Mouse (Mus musculus) heart, adult 8-10 months (tissue): Measurements from ENCODE around the gene Cdr2l. TPM values are rescaled to one million over a fixed set of nuclear protein-coding genes. Genes with fewer than 3 reads are reported as not detected.
"Not testable (repeated sequence)": the region's sequence is repeated elsewhere in the genome, so short reads cannot be mapped to it uniquely, and the experiment has no call there.

ENCODE experiments used
- DNase-seq: peaks from one replicate; pipeline ENCODE4 v3.0.0; 2022; ENCODE audit warnings: low spot score
- total RNA-seq, 4 experiments: library from RNA; stranded (reverse); gene quantifications; 2 replicates each; pipeline ENCODE4 v1.2.4; 2022

Cdr2l gene
- total RNA-seq, 4 experiments from 2014 or later = 4.1 to 5.3 (median 4.8) TPM

DNA sequence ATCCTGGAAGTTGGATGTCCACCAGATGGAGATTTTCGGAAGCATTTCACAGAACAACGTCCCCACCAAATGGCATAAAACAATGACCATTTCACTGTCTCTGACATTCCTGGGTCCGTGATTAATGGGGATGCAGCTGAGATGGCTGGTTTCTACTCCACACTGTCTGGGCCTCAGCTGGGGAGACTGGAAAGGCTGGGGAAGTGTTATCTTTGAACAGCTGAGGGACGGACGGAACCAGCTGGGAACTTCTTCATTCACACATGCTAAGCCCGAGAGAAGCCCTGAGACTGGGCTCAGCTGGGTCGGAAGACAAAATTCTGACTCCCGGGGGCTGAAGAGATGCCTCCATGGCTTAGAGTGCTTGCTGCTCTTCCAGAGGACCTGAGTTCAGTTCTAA lies 10.4 kb upstream of the Cdr2l start:
- DNase-seq = no peak

DNA sequence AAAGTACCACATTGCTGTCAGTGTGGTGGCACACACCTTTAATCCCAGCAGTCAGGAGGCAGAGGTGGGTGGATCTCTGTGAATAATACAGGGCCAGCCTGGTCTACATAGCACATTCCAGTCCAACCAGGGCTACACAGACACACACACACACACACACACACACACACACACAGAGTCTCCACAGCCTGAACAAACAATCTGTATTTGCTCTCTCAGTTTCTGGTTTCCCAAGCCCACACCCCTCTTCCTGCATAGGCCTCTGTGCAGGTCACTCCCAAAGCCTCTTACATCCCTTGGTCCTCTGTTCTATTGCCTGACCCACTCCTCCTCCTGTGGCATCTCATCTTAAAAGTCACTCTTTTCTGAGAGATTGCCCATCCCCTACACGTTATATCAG lies 9.7 kb upstream of the Cdr2l start:
- DNase-seq = no peak

DNA sequence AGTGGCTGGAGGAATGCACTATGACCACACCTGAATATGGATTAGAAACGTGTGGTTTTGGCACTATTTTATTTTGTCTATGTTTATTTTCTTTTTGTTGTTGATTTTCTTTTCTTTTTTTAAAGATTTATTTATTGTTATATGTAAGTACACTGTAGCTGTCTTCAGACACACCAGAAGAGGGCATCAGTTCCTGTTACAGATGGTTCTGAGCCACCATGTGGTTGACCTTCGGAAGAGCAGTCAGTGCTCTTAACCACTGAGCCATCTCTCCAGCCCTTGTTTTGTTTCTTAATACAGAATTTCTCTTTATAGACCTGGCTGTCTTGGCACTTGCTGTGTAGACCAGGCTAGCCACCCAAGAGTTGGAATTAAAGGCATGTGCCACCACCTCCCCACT lies 9.0 kb upstream of the Cdr2l start:
- no peak for DNase-seq

DNA sequence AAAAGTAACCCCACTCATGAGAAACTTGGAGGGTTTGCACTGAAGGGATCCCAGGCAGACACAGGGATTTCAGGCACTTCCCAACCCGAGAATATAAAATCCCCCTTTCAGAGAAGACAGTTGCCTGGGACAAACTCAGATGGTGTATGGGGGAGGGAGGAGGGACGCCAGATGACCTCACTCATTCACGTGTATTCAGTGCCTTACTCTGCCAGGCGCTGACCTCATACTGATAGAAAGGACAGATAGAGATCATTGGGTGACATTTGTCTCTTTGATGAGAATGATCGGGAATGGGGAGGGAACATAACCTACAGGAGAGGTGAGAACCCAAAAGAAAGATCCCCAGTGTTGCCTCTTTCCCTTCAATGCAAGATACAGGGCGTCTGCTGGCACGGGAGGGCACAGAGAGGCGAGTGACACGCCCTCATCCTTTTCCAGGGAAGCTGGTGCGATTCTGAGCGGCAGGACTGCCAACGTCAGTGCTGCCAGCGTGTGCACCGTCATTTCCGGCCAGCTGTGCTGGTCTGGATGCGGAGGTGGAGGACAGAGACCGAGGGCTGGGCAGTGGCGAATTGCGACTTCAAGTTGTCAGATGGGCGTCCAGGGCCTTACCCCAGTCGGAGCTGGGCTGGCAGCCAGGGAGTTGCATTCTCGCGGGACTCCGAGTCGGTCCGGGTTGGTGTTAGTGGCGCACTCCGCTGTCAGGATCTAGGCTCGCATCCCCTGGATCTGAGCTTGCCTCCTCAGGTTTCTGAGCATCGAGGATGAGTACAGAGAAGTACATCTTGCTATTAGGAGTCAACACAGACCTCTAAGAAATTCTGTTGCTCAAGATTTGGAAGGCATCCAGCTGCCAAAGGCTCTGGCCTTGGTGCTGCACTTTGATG lies 7.7 kb upstream of the Cdr2l start:
- DNase-seq = peak; percentile 61

DNA sequence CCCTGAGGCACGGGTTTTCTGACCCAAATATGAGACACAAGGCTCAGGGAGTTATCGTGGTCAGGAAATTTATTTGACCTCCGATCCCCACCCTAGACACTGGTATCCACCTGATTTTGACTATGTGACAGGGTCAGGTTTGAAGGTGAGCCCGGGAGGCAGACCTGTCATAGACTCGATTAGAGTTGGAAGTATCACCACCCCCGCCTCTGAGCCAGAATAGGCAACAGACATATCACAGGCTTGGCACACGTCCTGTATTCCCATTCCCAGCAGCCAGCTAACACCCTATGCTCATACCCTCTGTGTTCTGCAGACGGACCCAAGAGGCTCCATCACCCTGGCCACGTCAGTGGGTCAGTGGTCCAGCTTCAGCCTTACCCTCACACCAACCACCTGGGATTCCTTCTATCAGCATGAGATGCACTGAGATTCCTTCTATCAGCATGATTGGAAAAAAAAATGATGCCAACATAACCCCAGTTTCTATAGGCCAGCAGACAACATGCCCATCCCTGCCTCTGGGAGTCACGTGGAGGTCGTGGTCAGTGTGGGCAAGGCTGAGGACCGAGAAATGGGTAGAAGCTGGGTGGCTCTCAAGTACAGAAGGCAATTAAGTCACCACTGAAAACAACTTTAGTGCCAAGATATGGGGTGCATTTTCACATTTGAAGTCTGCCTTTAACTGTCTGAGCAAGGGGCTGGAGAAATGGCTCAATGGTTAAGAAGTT lies 6.9 kb upstream of the Cdr2l start:
- no peak for DNase-seq

DNA sequence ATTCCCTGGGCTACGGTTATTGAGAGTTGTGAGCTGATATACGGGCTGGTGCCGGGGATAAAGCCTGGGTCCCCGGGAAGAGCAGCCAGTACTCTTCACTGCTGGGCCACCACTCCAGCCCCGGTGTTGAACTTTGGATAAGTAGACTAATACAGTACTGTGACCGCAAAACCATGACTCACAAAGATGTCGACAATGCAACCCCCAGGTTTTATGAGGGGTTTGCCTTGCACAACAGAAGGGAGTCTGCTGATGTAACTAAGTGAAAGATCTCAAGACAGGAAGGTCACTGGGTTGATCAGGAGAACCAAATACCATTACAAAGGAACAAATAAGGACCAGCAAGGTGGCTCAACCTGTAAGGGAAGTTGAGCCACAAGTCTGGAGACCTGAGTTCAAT lies 5.0 kb upstream of the Cdr2l start:
- DNase-seq = no peak

DNA sequence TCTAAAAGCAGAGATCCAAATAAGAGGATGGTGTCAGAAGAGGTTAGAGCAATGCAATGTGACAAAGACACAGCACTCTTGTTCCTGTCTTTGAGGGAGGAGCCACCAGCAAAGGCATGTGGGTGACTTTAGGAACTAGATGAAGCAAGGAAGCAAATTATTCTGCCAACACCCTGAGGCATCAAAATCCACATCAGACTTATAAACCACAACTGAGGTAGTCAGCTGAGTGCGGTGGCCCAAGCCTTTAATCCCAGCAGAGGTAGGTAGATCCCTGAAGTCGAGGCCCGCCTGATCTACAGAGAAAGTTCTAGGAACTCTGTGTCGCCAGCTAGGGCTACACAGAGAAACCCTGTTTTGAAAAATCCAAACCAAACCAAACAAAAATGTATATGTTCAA lies 4.5 kb upstream of the Cdr2l start:
- DNase-seq = no peak

DNA sequence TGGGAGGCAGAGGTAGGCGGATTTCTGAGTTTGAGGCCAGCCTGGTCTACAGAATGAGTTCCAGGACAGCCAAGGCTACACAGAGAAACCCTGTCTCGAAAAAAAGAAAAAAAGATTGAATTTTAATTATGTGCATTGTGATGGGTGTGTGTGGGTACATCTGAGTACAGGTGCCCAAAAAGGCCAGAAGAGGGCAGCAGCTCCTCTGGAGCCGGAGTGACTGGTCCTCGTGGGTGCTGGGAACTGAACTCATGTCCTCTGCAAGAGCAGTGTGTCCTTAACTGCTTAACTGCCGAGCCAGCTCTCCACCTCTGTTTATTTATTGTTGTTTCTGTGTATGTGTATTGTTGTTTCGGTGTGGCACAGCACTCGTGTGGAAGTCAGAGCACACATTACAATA lies 3.9 kb upstream of the Cdr2l start:
- no peak for DNase-seq

DNA sequence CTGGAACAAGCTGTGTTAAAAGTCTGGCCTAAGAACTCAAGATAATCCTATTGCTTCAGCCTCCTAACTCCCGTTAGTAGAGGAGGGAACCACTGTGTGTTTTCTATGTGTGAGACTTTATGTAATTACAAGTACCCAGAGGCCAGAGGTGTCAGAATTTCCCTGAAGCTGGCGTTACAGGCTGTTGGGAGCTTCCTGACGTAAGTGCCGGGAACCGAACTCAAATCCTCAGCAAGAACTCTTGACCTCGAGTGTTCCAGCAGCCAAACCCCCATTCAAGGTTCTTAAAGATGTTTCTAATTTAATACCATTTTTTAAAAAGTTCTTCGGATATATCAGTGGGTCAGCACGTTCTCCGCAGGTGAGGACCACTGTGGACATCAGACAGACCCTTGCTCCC lies 440 bp upstream of the Cdr2l start:
- DNase-seq = no peak

DNA sequence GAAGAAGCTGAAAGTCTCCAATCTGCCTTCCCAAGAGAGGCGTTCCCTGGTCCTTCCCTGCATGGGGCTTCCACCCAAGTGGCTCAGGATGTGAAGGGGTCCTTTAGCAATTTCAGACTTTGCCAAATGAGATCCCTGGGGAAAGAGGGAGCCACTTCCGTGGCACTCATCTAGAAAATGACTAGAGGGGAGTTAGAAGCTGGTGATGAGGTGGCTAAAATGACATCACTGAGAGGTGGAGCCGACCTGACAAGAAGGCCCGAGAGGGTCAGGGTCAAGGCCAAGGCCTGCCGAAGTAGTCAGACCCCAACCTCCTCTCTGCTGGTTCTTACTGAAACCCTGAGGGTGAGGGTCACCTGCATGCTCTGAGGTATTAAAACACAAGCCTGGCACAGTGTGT lies 1.2 kb downstream of the Cdr2l start:
- DNase-seq = no peak

DNA sequence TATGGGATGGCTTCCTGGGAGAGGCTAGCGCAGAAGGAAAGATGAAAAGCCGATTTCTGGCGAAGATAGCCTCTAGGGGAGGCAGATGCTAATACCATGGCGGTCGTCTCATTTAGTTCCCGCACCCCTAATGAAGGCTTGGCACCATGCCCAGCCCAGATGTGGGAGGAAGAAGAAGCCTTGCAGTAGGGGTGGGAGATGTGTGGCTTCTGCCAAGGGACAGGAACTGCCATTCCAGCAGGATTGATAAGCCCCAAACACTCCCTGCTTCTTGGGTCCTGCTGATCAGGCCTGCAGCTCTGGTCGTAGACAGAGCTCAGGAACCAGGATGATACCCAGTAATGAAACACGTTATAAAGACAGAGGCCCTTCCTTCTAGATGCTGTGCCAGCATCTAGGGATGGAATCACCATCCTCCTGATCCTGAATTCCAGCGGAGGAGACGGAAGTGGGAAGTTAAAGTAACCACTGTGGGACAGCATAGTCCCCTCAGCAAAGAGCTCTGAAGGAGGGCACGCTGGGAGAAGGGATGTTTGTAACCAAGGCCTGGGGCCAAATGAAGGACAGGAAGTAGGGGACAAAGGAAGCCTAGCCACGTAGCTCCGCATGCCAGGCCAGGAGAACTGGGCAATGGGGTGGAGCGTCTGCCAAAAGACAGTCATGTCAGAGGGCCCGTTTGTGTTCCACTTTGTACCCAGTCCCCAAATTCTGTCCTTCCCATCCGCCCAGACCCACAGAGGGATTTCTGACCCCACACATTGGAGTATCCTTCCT lies 2.2 kb downstream of the Cdr2l start:
- DNase-seq = no peak

DNA sequence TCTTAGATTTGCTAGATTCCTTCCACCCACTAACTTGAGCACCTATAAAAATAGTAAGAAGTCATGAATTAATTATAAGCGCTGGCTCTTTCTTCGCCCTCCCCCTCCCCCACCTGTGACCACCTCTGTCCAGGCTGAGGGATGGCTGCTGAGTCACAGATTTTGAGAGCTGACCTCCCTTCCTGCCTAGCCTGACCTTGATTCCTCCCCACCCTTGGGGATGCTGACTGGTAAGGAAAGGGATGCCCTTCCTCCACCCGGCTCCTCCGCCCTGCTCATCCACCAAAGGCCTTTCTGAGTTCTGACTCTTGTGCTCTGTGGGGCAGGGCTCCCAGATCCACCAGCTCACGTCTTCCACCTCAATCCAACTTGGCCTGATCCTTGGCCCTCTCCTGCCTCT lies 2.9 kb downstream of the Cdr2l start:
- DNase-seq = no peak

DNA sequence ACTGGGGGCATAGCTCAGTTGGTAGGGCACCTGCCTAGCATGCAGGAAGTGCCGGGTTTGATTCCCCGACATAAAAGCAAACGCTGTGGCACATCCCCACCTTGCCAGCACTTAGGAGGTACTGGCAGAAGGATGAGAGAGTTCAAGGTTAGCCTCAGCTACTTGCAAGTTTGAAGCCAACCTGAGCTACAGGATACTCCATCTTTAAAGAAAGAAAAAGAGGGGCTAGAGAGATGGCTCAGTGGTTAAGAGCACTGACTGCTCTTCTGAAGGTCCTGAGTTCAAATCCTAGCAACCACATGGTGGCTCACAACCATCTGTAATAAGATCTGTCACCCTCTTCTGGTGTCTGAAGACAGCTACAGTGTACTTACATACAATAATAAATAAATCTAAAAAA lies 5.1 kb downstream of the Cdr2l start:
- DNase-seq = not testable (repeated sequence)

DNA sequence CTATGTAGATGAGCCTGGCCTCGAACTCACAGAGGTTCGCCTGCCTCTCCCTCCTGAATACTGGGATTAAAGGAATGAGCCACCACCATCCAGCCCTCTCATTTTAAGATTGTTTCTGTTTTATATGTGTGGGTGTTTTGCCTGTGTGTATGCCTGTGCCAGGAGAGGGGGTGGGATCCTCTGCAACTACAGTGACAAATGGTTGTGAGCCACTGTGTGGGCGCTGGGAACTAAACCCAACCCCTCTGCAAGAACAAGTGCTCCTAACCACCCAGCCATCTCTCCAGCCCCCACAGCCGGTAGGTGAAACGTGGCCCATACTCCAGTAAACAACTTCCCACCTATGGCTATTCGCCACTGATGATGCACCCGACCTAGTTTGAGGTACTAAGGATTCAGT lies 9.6 kb downstream of the Cdr2l start:
- no peak for DNase-seq

DNA sequence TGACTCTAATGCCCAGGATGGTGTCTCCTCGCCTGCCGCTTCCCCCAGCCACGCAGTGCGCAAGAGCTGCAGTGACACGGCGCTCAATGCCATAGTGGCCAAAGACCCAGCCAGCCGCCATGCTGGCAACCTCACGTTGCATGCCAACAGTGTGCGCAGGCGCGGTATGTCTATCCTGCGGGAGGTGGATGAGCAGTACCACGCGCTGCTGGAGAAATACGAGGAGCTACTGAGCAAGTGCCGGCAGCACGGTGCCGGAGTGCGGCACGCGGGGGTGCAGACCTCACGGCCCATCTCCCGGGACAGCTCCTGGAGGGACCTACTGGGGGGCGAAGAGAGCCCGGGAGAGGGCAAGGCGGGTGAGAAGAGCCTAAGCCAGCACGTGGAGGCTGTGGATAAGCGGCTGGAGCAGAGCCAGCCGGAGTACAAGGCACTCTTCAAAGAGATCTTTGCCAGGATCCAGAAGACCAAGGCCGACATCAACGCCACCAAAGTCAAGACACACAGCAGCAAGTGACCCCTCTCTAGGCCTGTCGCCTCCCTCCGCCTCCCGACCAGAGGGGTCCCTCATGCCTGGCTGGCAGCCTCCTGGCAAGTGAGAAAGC lies 12.1 kb downstream of the Cdr2l start:
- DNase-seq = no peak

DNA sequence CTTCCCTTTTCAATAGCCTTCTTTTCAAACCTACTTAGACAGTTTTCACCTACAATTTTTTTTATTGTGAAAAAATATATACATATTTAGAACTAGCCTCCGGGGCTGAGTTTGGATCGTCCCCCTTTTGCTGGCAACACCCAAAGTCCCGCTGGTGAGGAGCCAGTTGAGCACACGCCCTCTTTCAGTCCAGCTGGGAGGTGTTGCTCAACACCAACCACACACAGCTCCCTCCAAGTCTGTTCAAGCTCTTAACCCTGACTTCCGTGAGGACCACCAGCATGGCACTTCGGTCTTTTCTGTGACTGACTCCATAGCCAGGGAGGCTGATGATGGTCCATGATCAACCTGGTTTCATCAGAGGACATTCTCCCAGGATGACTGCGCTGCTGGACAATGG lies 16.4 kb downstream of the Cdr2l start:
- DNase-seq = no peak

DNA sequence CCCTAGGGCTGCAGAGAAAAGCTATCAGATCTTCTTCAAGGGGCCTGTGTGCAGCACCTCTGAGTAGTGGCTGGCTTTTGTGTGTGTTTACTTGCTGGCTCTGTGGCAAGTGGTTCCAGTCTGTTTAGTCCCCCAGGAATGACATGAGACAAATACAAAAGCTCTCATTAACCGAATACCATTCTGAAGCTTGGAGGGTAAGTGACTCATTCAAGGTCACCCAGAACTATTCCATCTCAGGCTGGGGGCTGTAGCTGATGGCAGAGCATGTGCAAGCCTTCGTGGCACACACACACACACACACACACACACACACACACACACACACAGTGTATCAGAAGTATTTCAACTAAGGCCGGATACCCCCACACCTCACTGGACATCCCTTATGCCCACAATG lies 18.4 kb downstream of the Cdr2l start:
- no peak for DNase-seq

DNA sequence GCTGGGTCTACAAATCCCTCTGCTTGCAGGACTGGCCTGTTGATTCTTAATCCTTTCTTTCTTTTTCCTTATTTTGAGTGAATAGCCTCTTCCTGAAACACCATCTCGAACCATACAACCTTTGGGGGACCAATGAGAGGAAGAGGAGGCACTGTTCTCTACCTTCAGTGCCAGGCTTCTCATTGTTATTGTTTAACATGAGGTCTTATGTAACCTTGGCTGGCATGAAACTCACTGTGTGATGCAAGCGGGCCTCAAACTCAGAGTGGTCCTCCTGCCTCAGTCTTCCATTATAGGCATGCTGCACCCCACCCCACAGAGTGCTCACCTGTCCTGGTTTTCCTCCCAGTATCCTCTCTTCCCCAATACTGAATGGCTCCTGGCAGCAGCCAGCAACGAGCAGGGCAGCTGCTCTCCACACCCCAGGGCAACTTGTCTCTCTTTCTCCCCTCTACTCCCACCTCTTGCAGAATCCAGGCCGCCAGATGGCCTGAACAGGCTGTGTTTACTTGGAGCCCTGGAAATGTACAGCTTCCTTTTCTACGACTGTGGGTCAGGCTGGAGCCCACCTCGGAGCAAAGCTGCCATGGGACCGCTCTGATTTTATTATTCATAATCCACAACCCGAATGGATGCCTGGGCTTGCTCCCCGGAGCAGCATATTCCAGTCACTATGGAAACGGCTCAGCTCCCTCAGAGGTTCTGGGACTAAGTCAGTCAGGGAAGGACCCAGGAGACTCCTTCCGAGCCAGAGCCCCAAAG lies 19.1 kb downstream of the Cdr2l start:
- no peak for DNase-seq

DNA sequence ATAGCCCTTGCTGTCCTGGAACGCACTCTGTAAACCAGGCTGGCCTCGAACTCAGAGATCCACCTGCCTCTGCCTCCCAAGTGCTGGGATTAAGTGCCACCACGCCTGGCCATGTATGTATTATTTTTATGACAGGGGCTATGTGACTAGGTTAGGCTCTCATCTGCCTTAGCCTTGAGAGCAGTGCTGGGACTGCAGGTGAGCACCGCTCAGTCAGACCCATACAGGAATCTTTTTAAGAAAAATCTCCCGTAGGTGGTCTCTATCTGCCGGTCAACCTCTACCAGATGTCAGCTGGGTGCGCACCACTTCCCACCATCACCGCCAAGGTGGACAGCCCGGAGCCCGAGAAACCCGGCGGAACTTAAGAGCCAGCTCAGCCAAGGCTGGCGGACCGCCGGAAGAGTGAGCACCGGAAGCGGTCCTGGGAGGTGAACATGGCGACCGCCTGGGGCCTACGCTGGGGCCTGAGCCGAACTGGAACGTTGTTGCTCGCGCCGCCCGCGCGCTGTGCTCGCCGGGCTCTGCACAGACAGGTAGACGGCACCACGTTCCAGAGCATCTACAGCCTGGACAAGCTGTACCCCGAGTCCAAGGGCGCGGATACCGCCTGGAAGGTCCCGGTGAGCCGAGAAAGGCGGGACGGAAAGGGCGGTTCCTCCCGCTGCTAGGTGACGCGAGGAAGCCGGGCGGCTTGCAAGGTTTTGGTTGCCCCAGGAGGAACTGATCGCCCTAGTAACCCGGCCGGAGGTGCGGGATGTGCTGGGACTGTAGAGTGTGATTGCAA lies 21.8 kb downstream of the Cdr2l start, which contains the start of gene Mrpl58:
Gene Mrpl58 (plus strand): TSS at position 415 of the 787 bp plus-strand sequence.
- DNase-seq = peak; percentile 83

DNA sequence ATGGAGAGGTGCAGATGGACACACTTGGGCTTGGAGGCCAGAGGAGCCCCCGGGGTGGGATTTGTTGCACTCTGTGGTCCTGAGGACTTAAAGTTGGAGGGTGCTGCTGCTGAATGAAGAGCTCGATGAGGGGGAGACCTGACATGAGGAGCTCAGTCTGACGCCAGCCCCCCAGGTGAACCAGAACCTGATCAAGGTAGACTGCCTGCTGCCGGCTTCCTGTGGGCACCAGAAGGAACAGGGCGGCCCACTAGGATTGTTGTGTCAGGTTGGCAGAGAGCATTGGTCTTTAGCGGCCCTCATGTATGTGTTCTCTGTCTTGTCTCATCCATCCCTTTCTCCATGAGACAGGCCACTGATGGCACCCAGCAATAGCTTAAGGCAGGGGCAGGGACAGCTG lies 24.0 kb downstream of the Cdr2l start:
- no peak for DNase-seq
